Mouse (Mus musculus) G1E (cell line): Measurements from ENCODE around the gene Mthfr.

Experiments used
- CTCF ChIP-seq: IDR thresholded peaks from 2 replicates; pipeline ENCODE4 v1.5.1; 2012; ENCODE audit warnings: low read depth, low read length, inconsistent platforms, mixed read lengths
- GATA1 ChIP-seq: IDR thresholded peaks from 2 replicates; pipeline ENCODE4 v1.6.1; 2012; ENCODE audit warnings: borderline replicate concordance, low read length, inconsistent platforms, mixed read lengths
- GATA2 ChIP-seq: IDR thresholded peaks from 2 replicates; pipeline ENCODE4 v1.6.1; 2012; ENCODE audit warnings: low read depth, low read length, inconsistent platforms, borderline replicate concordance
- POLR2AphosphoS5 ChIP-seq: IDR thresholded peaks from 2 replicates; pipeline ENCODE4 v1.6.1; 2012; ENCODE audit warnings: low read depth, low read length, inconsistent platforms; ENCODE audit not compliant: insufficient replicate concordance
- TAL1 ChIP-seq: conservative IDR thresholded peaks from 2 replicates; pipeline ENCODE4 v1.6.1; 2012; ENCODE audit warnings: low read depth, low read length, inconsistent platforms, mixed read lengths

DNA sequence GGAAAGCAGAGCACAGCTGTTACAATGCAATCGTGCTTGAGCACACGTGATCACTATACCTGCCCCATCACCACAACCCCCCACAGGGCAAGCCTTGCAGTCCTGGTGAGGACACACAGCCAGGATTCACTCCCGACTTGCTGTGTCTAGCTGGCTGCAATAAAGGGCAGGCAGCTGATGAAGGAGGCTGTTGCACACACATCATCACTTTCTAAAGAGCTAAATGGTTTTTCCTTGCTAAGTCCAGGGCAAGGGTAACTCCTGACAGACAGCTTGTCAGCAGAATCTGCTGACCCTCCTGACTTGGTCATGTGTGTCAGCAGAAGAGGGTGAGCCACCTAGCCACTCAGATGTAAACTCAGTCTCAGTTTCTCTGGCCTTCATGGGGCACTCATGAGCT lies 21.9 kb upstream of the Mthfr start:
- no peak for TF ChIP-seq CTCF
- no peak for TF ChIP-seq GATA1
- TF ChIP-seq TAL1 = no peak
- no peak for TF ChIP-seq POLR2AphosphoS5
- no peak for TF ChIP-seq GATA2
